Mouse (Mus musculus): Measurements from ENCODE around the gene Entpd2.

- TF ChIP-seq GATA1 (IDR thresholded peaks at IDR 0.05; ENCODE audit: low read length) = no peak
- no peak for TF ChIP-seq TAL1 (IDR thresholded peaks at IDR 0.05; ENCODE audit: low read length)
Measured at GRCm38 (mm10) chr2:25364313-25364712, 31.4 kb upstream of the Entpd2 start.

Data from erythroblast, embryonic 14.5 days (primary cell).